In genomic region chr10:121432635-121433280, GRCm38 (mm10) we compare ENCODE assay signal across 8 mouse cellular contexts. TPM values are rescaled to one million over a fixed set of nuclear protein-coding genes. Genes with fewer than 3 reads are reported as not detected.
DNase-seq lines count a peak whose midpoint lies in the region; ATAC-seq lines count a peak whose summit lies in the region.

No protein-coding gene starts in this region.

- no peaks in the 10 kb centered on the region for H3K36me3 ChIP-seq in neural tube, embryonic 13.5 days
- H3K36me3 ChIP-seq in heart, embryonic 16.5 days (ENCODE audit: control insufficient read depth, insufficient read depth), result no peaks in the 10 kb centered on the region

- H3K9me3 ChIP-seq in neural tube, embryonic 13.5 days, result no peaks in the 10 kb centered on the region
- no peaks in the 10 kb centered on the region for H3K9me3 ChIP-seq in heart, embryonic 16.5 days (replicated peaks; ENCODE audit: control insufficient read depth, low read length)

- no peak overlapping the region for H3K4me2 ChIP-seq in neural tube, embryonic 13.5 days
- peak overlapping the region; percentile 60 for H3K4me2 ChIP-seq in heart, embryonic 16.5 days (ENCODE audit: low read depth, low read length)

- no peak overlapping the region for H3K4me3 ChIP-seq in neural tube, embryonic 13.5 days
- peak overlapping the region; percentile 16; the same call in 1 of the 2 replicates for H3K4me3 ChIP-seq in heart, embryonic 16.5 days (ENCODE audit: low read length)

- peak overlapping the region; percentile 54 for H3K27ac ChIP-seq in neural tube, embryonic 13.5 days (replicated peaks)
- peak overlapping the region; percentile 99 for H3K27ac ChIP-seq in heart, embryonic 16.5 days (ENCODE audit: low read length)

- H3K9ac ChIP-seq in neural tube, embryonic 13.5 days, result 0 out of 2 replicates have a peak overlapping the region, but pooled peaks have one; percentile 13
- peak overlapping the region; percentile 74 for H3K9ac ChIP-seq in heart, embryonic 16.5 days (ENCODE audit: low read length)

- ATAC-seq in cerebellum, adult (ENCODE audit: insufficient number of reproducible peaks, low FRiP score, low TSS enrichment), result peak; percentile 67
- ATAC-seq in neural tube, embryonic 13.5 days (ENCODE audit: low read depth), result no peak
- 0 out of 2 replicates have a peak, but pooled peaks have one; percentile 6 for ATAC-seq in heart, embryonic 16.5 days (replicated peaks; ENCODE audit: extremely low read depth, insufficient read depth, low FRiP score)

- DNase-seq in cerebellum, adult 8-10 months, result no peak
- DNase-seq in neural tube, embryonic 10.5 days (ENCODE audit: extremely low spot score, low spot score), result no peak
- DNase-seq in lung, postnatal 36 days, result peak; percentile 63
- DNase-seq in layer of hippocampus, adult 11-12 months (ENCODE audit: low spot score), result no peak
- DNase-seq in layer of hippocampus, adult 8-10 months (ENCODE audit: low spot score in 2 of 2), result no peak

- no peaks in the 10 kb centered on the region for H3K27me3 ChIP-seq in neural tube, embryonic 13.5 days
- H3K27me3 ChIP-seq in heart, embryonic 16.5 days (ENCODE audit: control insufficient read depth, insufficient read depth, low read length), result no peaks in the 10 kb centered on the region

- 41% methylated on average over 16 of the region's 16 CpGs for whole genome bisulfite sequencing in neural tube, embryonic 13.5 days
- 14% methylated on average over 16 of the region's 16 CpGs for WGBS in heart, embryonic 16.5 days

- H3K4me1 ChIP-seq in neural tube, embryonic 13.5 days (replicated peaks), result peaks cover 56% of the 10 kb centered on the region
- peaks cover 90% of the 10 kb centered on the region for H3K4me1 ChIP-seq in heart, embryonic 16.5 days (ENCODE audit: control insufficient read depth, insufficient read depth, low read length)

RNA-seq across cellular contexts. Expression of gene Rassf3, which starts 43.4 kb away (rescaled TPM):
- polyA plus RNA-seq in neural tube, embryonic 13.5 days (2015; fragmentation: Nextera tagmentation; extraction: Ambion mirVana), result 6.2 and 8.0 TPM in 2 replicates
- polyA plus RNA-seq in heart, embryonic 16.5 days (2015; fragmentation: Nextera tagmentation; extraction: Ambion mirVana), result 24.1 and 24.8 TPM in 2 replicates
- 10 to 100 TPM in 3 of 4 experiments, 1 to 10 TPM in 1; 9.3 to 20.4 (median 15.3) TPM for total RNA-seq in layer of hippocampus, adult 8-10 months (2022)
